Mouse (Mus musculus) heart, adult 2 months (tissue): ENCODE results near the gene Usp30.

Source experiments
- CTCF ChIP-seq: fragments of 200-600 bp; IDR thresholded peaks from 2 replicates; pipeline ENCODE4 v1.8.1; 2022; ENCODE audit warnings: antibody characterized with exemption, mild to moderate bottlenecking, moderate library complexity
- POLR2A ChIP-seq: fragments of 200-500 bp; IDR thresholded peaks from 2 replicates; pipeline ENCODE4 v1.6.1; 2011; ENCODE audit warnings: mild to moderate bottlenecking, low read depth, low read length, control low read depth; ENCODE audit not compliant: insufficient read depth

DNA sequence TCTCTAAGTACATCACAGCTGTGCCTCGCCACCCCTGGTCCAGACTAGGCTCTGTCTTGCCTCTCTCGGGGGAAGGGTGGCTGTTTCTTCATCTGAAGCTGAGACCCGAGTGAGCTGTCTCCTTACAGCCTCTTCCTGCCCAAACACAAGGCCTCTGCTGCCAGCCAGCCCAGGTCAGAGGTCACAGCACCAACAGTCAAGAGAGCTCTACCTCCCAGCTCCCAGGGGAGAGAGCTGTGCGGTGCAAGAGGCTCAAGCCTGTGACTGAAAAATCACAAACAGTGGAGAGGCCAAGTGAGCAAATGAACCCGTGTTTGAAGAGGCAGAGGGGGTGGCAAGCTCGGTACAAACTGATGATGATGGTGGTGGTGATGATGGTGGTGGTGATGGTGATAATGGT, 1.3 kb downstream of the Usp30 start:
- TF ChIP-seq CTCF, result no peak
- TF ChIP-seq POLR2A, result no peak
